Mouse (Mus musculus) liver, postnatal 0 days (tissue): ENCODE results near the gene Shmt2.

Experiments used
- CTCF ChIP-seq: sonication (generic); IDR thresholded peaks from 2 replicates; pipeline ENCODE4 v1.5.1; 2016; ENCODE audit warnings: antibody characterized with exemption, low read depth
- EP300 ChIP-seq: IDR thresholded peaks from 2 replicates; pipeline ENCODE4 v1.6.1; 2016; ENCODE audit warnings: antibody characterized with exemption, low read depth, mild to moderate bottlenecking

DNA sequence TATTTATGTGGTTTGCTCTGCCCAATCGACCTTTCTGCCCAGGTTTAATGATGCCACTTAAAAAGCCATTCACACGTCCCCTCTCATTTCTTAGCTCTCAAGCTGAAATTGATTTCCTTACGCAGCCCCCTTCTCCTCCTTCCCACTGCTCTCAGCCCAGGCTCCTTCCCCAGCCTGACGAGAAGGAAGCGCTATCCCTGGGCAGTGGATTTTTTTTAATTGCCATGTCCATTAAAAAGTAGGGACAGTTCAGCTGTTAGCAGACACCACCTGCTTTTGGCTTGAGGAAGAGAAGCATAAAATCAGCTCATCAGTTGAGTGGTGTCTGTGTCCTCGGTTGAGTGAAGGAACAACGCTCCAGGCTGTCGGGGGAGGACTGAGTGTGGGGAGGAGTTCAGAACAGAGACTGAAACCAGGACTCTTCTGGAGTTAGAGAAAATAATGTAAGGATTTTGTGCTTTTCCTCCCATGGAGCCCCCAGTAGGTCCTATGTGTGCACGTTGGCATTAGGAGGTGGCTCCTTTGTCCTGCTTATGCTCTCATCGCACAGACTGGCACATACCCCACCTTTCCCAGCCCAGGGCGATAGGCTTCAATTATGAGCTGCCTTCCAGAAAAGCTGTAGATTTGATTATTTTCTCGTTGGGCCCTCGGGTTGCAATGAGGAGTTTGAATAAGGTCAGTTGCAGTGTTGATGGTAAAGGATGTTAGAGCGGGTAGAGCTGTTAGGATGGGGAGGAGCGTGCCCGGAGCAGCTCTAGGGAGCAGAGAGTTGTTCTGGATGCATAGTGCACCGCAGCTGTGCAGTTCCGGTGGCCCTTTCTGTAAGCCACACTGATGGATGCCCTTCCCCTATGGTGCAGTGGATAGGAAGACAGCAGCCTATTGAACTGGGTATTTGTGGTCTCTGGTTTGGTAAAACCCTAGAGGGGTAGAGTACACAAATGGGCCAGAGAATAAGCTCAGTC, 31.8 kb downstream of the Shmt2 start:
- no peak for TF ChIP-seq CTCF
- TF ChIP-seq EP300, result no peak
